ENCODE assay signal across 8 mouse cellular contexts in the genomic region with DNA sequence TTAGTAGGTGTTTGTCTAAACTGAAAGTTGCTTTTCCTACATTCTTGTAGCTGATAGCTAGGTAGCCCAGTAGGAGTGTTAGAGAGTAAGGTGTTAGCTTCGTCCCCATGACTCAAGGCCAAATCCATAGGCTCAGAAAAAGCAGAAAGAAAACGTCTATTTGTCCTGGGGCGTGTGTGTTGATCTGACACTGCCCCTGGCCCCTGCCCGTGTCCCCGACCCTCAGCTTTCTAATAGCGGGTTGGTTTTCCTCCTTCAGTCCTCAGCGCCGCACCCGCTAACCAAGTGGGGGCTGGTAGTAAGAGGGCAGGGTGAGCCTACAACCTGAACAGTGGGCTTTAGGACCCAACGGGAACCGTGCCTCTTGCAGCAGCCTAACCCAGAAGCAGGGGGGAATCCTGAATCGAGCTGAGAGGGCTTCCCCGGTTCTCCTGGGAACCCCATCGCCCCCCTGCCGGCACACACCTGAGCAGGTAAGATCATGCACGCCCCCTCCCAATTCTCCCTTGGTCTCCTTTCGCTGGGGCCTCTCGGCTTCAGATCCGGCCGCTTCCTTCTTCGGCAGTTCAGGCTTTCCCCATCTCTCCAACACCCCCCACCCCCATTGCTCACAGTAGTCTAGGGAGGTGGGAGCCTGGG. TPM values are rescaled to one million over a fixed set of nuclear protein-coding genes. Genes with fewer than 3 reads are reported as not detected.
A peak's percentile ranks its signal among the peaks of the same experiment; 100 is the strongest.
DNase-seq lines count a peak whose midpoint lies in the region; ATAC-seq and TF ChIP-seq lines count a peak whose summit lies in the region.

A gene (plus strand): TSS at position 381 of the 639 bp plus-strand sequence.

- DNase-seq in cerebellum, adult 11 months = peak; percentile 60
- no peak for DNase-seq in cerebellum, postnatal 4 days (ENCODE audit: low spot score in 2 of 2)
- peak; percentile 58 for DNase-seq in CD4-positive, CD25-positive, alpha-beta regulatory T cell, adult 2 months (ENCODE audit: low read depth, low spot score)
- DNase-seq in cerebellum, postnatal 14 days = peak; percentile 75 to 76
- DNase-seq in left cerebral cortex, adult 8-10 months (ENCODE audit: low spot score in 2 of 2) = no peak
- peak; percentile 63 for DNase-seq in midbrain, postnatal 0 days (ENCODE audit: low spot score)
- no peak for DNase-seq in urinary bladder, postnatal 10 days (ENCODE audit: low spot score)

- no peak for TF ChIP-seq CTCF in midbrain, postnatal 0 days (IDR thresholded peaks at IDR 0.05)

- H3K4me1 ChIP-seq in heart, embryonic 15.5 days (replicated peaks) = peaks cover 96% of the 10 kb centered on the region
- H3K4me1 ChIP-seq in midbrain, postnatal 0 days (ENCODE audit: insufficient read depth, low read length) = peaks cover 33% of the 10 kb centered on the region; the same call in 1 of the 2 replicates

- 7% methylated on average over 20 of the region's 21 CpGs for WGBS in heart, embryonic 15.5 days
- 9% methylated on average over 21 of the region's 21 CpGs for WGBS in midbrain, postnatal 0 days

- no peaks in the 10 kb centered on the region for H3K27me3 ChIP-seq in heart, embryonic 15.5 days
- no peaks in the 10 kb centered on the region for H3K27me3 ChIP-seq in midbrain, postnatal 0 days (ENCODE audit: insufficient read depth, low read length)

- peak within 1 kb of the TSS; percentile 76 for H3K4me2 ChIP-seq in heart, embryonic 15.5 days
- H3K4me2 ChIP-seq in midbrain, postnatal 0 days (ENCODE audit: low read depth, low read length, poor library complexity, severe bottlenecking) = peak within 1 kb of the TSS; percentile 87

- peak within 1 kb of the TSS; percentile 79 for H3K9ac ChIP-seq in heart, embryonic 15.5 days
- peak within 1 kb of the TSS; percentile 77 for H3K9ac ChIP-seq in midbrain, postnatal 0 days (replicated peaks; ENCODE audit: low read length, poor library complexity, severe bottlenecking)

- peak within 1 kb of the TSS; percentile 64 for H3K4me3 ChIP-seq in heart, embryonic 15.5 days
- peak within 1 kb of the TSS; percentile 57 for H3K4me3 ChIP-seq in midbrain, postnatal 0 days (ENCODE audit: low read depth, low read length)

- ATAC-seq in heart, embryonic 15.5 days (replicated peaks; ENCODE audit: insufficient number of reproducible peaks, insufficient read depth, low FRiP score, low read depth) = no peak
- ATAC-seq in midbrain, postnatal 0 days (ENCODE audit: low FRiP score) = no peak

- peak within 1 kb of the TSS; percentile 99 for H3K27ac ChIP-seq in heart, embryonic 15.5 days
- H3K27ac ChIP-seq in midbrain, postnatal 0 days (ENCODE audit: low read depth, low read length) = no peak within 1 kb of the TSS

- no peaks in the 10 kb centered on the region for H3K36me3 ChIP-seq in heart, embryonic 15.5 days
- H3K36me3 ChIP-seq in midbrain, postnatal 0 days (ENCODE audit: insufficient read depth, low read length) = no peaks in the 10 kb centered on the region

- H3K9me3 ChIP-seq in heart, embryonic 15.5 days (replicated peaks) = no peaks in the 10 kb centered on the region
- no peaks in the 10 kb centered on the region for H3K9me3 ChIP-seq in midbrain, postnatal 0 days (ENCODE audit: low read length)

RNA-seq across cellular contexts. Expression of the gene that starts here (rescaled TPM):
- polyA plus RNA-seq in heart, embryonic 15.5 days (2015; fragmentation: Nextera tagmentation; extraction: Ambion mirVana) = 26.2 and 31.0 TPM in 2 replicates
- total RNA-seq in left cerebral cortex, adult 8-10 months (2022) = 10 to 100 TPM; 11.1 to 11.7 (median 11.4) TPM
- total RNA-seq in midbrain, postnatal 0 days (2014; rRNA removed) = 14.3 and 20.4 TPM in 2 replicates
- polyA plus RNA-seq in midbrain, postnatal 0 days (2015; fragmentation: Nextera tagmentation; extraction: Ambion mirVana) = 8.2 and 8.7 TPM in 2 replicates

Comparison
In these comparisons a context has a peak if more than half of its experiments do, and no peak if none do; other contexts are left out.
1. DNase-seq: peak in cerebellum, adult 11 months (single experiment), CD4-positive, CD25-positive, alpha-beta regulatory T cell, adult 2 months (single experiment), cerebellum, postnatal 14 days (2 of 2) and midbrain, postnatal 0 days (single experiment); none in cerebellum, postnatal 4 days (0 of 2), left cerebral cortex, adult 8-10 months (0 of 2) and urinary bladder, postnatal 10 days (single experiment).